Mouse (Mus musculus) 416B (cell line): ENCODE measurements around the gene Rtn3.

Source experiments
- DNase-seq: peaks from one replicate; pipeline ENCODE4 v3.0.0; 2011; ENCODE audit warnings: low read depth

The Rtn3 gene

GRCm38 (mm10) chr19:7381906-7382247, 101.2 kb downstream of the Rtn3 start:
- peak; percentile 25 for DNase-seq

- peak; percentile 61 for DNase-seq
Measured at GRCm38 (mm10) chr19:7377639-7378038, 105.4 kb downstream of the Rtn3 start.
